Mouse (Mus musculus): ENCODE results near the gene Vps52. TPM values are rescaled to one million over a fixed set of nuclear protein-coding genes. Genes with fewer than 3 reads are reported as not detected.
A peak's percentile ranks its signal among the peaks of the same experiment; 100 is the strongest.

Gene Vps52
- polyA plus RNA-seq, 1 experiment, result 54.2 TPM

GRCm38 (mm10) chr17:33952879-33953278 is 2.7 kb upstream of the Vps52 start:
- Histone ChIP-seq H3K4me3 (ENCODE audit: insufficient read depth, low read depth, low read length) (no peak overlapping the region), H3K36me3 (ENCODE audit: control insufficient read depth, insufficient read depth, low read length) (no peaks in the 10 kb centered on the region), H3K4me1 (ENCODE audit: control insufficient read depth, insufficient read depth, low read length) (peaks cover 16% of the 10 kb centered on the region; the same call in 1 of the 2 replicates), H3K27ac (ENCODE audit: insufficient read depth, low read depth, low read length) (no peak overlapping the region), H3K27me3 (replicated peaks; ENCODE audit: control insufficient read depth, insufficient read depth, low read length) (no peaks in the 10 kb centered on the region)
- 76% methylated on average over 4 of the region's 4 CpGs for WGBS
- TF ChIP-seq POLR2A (IDR thresholded peaks at IDR 0.05; ENCODE audit: low read depth, low read length), result no peak
- no peak for TF ChIP-seq CTCF (conservative IDR thresholded peaks at IDR 0.05; ENCODE audit: insufficient read depth, insufficient read length, low read depth, low read length)
- no peak for DNase-seq

DNA sequence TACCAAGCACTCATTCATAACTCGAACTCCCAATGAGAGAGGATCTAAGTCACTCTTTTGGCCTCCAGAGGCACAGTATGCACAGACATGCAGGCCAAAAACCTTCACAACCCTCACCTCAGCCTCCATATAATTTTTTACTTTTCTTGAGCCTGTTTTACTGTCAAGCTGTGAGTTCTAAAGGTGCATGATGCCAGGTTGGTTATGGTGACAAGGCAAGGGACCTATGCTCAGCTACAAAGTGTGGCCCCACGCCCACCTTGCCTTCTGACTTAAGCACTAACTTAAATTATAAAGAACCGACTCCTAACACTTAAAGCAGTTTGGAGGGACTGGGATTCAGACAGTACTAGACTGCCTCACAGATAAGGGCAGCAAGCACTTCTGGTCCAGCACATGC is 2.3 kb upstream of the Vps52 start:
- Histone ChIP-seq H3K4me3 (ENCODE audit: insufficient read depth, low read depth, low read length) (no peak overlapping the region), H3K27me3 (replicated peaks; ENCODE audit: control insufficient read depth, insufficient read depth, low read length) (no peaks in the 10 kb centered on the region), H3K4me1 (ENCODE audit: control insufficient read depth, insufficient read depth, low read length) (peaks cover 16% of the 10 kb centered on the region; the same call in 1 of the 2 replicates), H3K27ac (ENCODE audit: insufficient read depth, low read depth, low read length) (no peak overlapping the region), H3K36me3 (ENCODE audit: control insufficient read depth, insufficient read depth, low read length) (no peaks in the 10 kb centered on the region)
- TF ChIP-seq CTCF (conservative IDR thresholded peaks at IDR 0.05; ENCODE audit: insufficient read depth, insufficient read length, low read depth, low read length), result no peak
- TF ChIP-seq POLR2A (IDR thresholded peaks at IDR 0.05; ENCODE audit: low read depth, low read length), result no peak
- no peak for DNase-seq
- WGBS, result 69% methylated on average over 3 of the region's 3 CpGs

GRCm38 (mm10) chr17:33953961-33954565 is 1.5 kb upstream of the Vps52 start:
- Histone ChIP-seq H3K27ac (ENCODE audit: insufficient read depth, low read depth, low read length) (no peak overlapping the region), H3K36me3 (ENCODE audit: control insufficient read depth, insufficient read depth, low read length) (no peaks in the 10 kb centered on the region; the same call in 1 of the 2 replicates), H3K27me3 (replicated peaks; ENCODE audit: control insufficient read depth, insufficient read depth, low read length) (no peaks in the 10 kb centered on the region), H3K4me1 (ENCODE audit: control insufficient read depth, insufficient read depth, low read length) (peaks cover 16% of the 10 kb centered on the region; the same call in 1 of the 2 replicates), H3K4me3 (ENCODE audit: insufficient read depth, low read depth, low read length) (peak overlapping the region; percentile 65)
- 27% methylated on average over 5 of the region's 5 CpGs for WGBS
- no peak for DNase-seq
- TF ChIP-seq CTCF (conservative IDR thresholded peaks at IDR 0.05; ENCODE audit: insufficient read depth, insufficient read length, low read depth, low read length), result no peak
- TF ChIP-seq POLR2A (IDR thresholded peaks at IDR 0.05; ENCODE audit: low read depth, low read length), result no peak

GRCm38 (mm10) chr17:33954646-33955554 is 712 bp upstream of the Vps52 start:
- DNase-seq, result no peak
- H3K4me1 ChIP-seq (ENCODE audit: control insufficient read depth, insufficient read depth, low read length), result peaks cover 16% of the 10 kb centered on the region; the same call in 1 of the 2 replicates
- peak overlapping the region; percentile 65 for H3K4me3 ChIP-seq (ENCODE audit: insufficient read depth, low read depth, low read length)
- 1% methylated on average over 33 of the region's 33 CpGs for WGBS
- no peaks in the 10 kb centered on the region; the same call in 1 of the 2 replicates for H3K36me3 ChIP-seq (ENCODE audit: control insufficient read depth, insufficient read depth, low read length)
- peak overlapping the region; percentile 78 for H3K27ac ChIP-seq (ENCODE audit: insufficient read depth, low read depth, low read length)
- TF ChIP-seq POLR2A (IDR thresholded peaks at IDR 0.05; ENCODE audit: low read depth, low read length), result no peak
- TF ChIP-seq CTCF (conservative IDR thresholded peaks at IDR 0.05; ENCODE audit: insufficient read depth, insufficient read length, low read depth, low read length), result no peak
- no peaks in the 10 kb centered on the region for H3K27me3 ChIP-seq (replicated peaks; ENCODE audit: control insufficient read depth, insufficient read depth, low read length)

GRCm38 (mm10) chr17:33956336-33956735 is 724 bp downstream of the Vps52 start:
- H3K27ac ChIP-seq (ENCODE audit: insufficient read depth, low read depth, low read length), result peak overlapping the region; percentile 98; the same call in 1 of the 2 replicates
- TF ChIP-seq CTCF (conservative IDR thresholded peaks at IDR 0.05; ENCODE audit: insufficient read depth, insufficient read length, low read depth, low read length) (no peak), POLR2A (IDR thresholded peaks at IDR 0.05; ENCODE audit: low read depth, low read length) (no peak)
- H3K4me1 ChIP-seq (ENCODE audit: control insufficient read depth, insufficient read depth, low read length), result peaks cover 16% of the 10 kb centered on the region; the same call in 1 of the 2 replicates
- peak overlapping the region; percentile 95 for H3K4me3 ChIP-seq (ENCODE audit: insufficient read depth, low read depth, low read length)
- no peaks in the 10 kb centered on the region for H3K27me3 ChIP-seq (replicated peaks; ENCODE audit: control insufficient read depth, insufficient read depth, low read length)
- 5% methylated on average over 10 of the region's 10 CpGs for WGBS
- no peaks in the 10 kb centered on the region; the same call in none of the 2 replicates for H3K36me3 ChIP-seq (ENCODE audit: control insufficient read depth, insufficient read depth, low read length)
- no peak for DNase-seq

GRCm38 (mm10) chr17:33957493-33957892 is 1.9 kb downstream of the Vps52 start:
- Histone ChIP-seq H3K4me3 (ENCODE audit: insufficient read depth, low read depth, low read length) (no peak overlapping the region), H3K36me3 (ENCODE audit: control insufficient read depth, insufficient read depth, low read length) (no peaks in the 10 kb centered on the region; the same call in none of the 2 replicates), H3K4me1 (ENCODE audit: control insufficient read depth, insufficient read depth, low read length) (peaks cover 16% of the 10 kb centered on the region; the same call in 1 of the 2 replicates), H3K27ac (ENCODE audit: insufficient read depth, low read depth, low read length) (no peak overlapping the region), H3K27me3 (replicated peaks; ENCODE audit: control insufficient read depth, insufficient read depth, low read length) (no peaks in the 10 kb centered on the region)
- WGBS, result 88% methylated on average over 6 of the region's 6 CpGs
- no peak for TF ChIP-seq POLR2A (IDR thresholded peaks at IDR 0.05; ENCODE audit: low read depth, low read length)
- no peak for TF ChIP-seq CTCF (conservative IDR thresholded peaks at IDR 0.05; ENCODE audit: insufficient read depth, insufficient read length, low read depth, low read length)
- no peak for DNase-seq

DNA sequence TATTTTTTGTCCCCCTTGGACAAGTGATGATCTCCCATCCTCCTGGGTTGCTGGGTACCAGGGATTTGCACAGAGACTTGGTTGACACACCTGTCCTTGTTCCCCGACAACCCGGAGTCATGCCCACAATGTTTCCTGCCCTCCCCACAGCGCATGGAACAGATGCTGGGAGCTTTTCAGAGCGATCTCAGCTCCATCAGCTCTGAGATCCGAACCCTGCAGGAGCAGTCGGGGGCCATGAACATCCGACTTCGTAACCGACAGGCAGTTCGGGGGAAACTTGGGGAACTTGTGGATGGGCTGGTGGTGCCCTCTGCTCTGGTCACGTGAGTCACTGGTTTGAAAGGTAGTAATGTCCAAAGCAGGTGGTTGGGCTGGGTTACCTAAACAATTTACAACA is 2.8 kb downstream of the Vps52 start:
- WGBS, result 94% methylated on average over 11 of the region's 11 CpGs
- DNase-seq, result no peak

More for the DNA sequence above, 2.8 kb downstream of the Vps52 start:
- no peak for TF ChIP-seq POLR2A (IDR thresholded peaks at IDR 0.05; ENCODE audit: low read depth, low read length)
- no peak for TF ChIP-seq CTCF (conservative IDR thresholded peaks at IDR 0.05; ENCODE audit: insufficient read depth, insufficient read length, low read depth, low read length)
- Histone ChIP-seq H3K27me3 (replicated peaks; ENCODE audit: control insufficient read depth, insufficient read depth, low read length) (no peaks in the 10 kb centered on the region), H3K4me1 (ENCODE audit: control insufficient read depth, insufficient read depth, low read length) (peaks cover 11% of the 10 kb centered on the region; the same call in 1 of the 2 replicates), H3K27ac (ENCODE audit: insufficient read depth, low read depth, low read length) (no peak overlapping the region), H3K36me3 (ENCODE audit: control insufficient read depth, insufficient read depth, low read length) (no peaks in the 10 kb centered on the region; the same call in none of the 2 replicates), H3K4me3 (ENCODE audit: insufficient read depth, low read depth, low read length) (no peak overlapping the region)

Data from kidney, adult 2 months (tissue).